Mouse (Mus musculus): Measurements from ENCODE around the gene Pcgf5.

GRCm38 (mm10) chr19:36471325-36471724, 123.2 kb downstream of the Pcgf5 start:
- no peak for TF ChIP-seq CTCF (IDR thresholded peaks at IDR 0.05; ENCODE audit: borderline replicate concordance, extremely low read depth, insufficient read depth, insufficient read length)
- no peak for TF ChIP-seq POLR2A (IDR thresholded peaks at IDR 0.05; ENCODE audit: borderline replicate concordance, extremely low read depth, insufficient read depth, insufficient read length, poor library complexity, severe bottlenecking)

Measured in brain, embryonic 14.5 days (tissue).